Mouse (Mus musculus) leukemia stem cell, adult 10-12 weeks (primary cell): Measurements from ENCODE around the gene Polq. TPM values are rescaled to one million over a fixed set of nuclear protein-coding genes. Genes with fewer than 3 reads are reported as not detected.

Experiments used
- polyA plus RNA-seq: library from polyadenylated mRNA; stranded (reverse); fragments of >175 nt; gene quantifications from 2 replicates; pipeline ENCODE4 v1.2.3, GENCODE M21; 2012; ENCODE audit warnings: low replicate concordance

The Polq gene
- 4.0 and 6.3 TPM in 2 replicates for polyA plus RNA-seq

DNA sequence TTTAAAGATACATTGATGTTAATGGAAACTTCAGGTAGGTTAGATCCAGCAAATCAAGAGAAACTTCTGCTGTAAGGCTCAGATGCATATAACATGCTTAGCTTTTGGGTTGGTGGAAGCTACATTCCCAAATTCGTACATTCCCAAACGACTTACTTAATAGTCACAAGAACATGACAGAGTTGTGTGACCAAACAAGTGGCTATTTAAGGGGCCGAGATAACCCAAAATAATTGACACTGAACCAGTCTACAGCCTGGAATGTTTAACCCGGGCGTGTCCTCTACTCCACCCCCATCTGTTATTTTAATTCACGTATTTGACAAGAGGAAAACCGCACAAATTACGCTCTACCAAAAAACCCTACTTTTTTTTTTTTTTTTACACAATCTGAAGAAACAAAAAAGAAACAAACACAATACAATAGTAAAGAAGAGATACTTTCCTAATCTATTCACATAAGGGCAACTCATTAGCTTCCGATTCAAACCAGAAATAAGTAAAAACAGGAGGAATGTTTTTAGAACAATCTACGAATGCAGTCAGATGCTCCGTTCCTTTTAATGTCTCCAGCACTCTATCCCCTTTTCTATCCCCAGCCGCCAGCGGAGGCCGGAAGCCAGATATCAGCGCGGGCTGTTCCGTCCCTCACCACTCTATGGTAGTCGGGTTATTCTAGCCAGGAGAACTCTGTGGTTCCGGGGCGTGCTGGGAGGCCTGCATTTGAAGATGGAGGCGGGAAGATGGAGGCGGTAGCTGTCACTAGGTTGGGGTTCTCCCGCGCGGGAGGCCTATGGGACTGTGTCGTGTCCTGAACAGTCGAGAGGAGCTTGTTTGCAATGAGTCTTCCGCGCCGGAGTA is at the start of gene Polq:
Gene Polq, plus strand, starts transcription at position 726 of the 861 bp plus-strand sequence.

DNA sequence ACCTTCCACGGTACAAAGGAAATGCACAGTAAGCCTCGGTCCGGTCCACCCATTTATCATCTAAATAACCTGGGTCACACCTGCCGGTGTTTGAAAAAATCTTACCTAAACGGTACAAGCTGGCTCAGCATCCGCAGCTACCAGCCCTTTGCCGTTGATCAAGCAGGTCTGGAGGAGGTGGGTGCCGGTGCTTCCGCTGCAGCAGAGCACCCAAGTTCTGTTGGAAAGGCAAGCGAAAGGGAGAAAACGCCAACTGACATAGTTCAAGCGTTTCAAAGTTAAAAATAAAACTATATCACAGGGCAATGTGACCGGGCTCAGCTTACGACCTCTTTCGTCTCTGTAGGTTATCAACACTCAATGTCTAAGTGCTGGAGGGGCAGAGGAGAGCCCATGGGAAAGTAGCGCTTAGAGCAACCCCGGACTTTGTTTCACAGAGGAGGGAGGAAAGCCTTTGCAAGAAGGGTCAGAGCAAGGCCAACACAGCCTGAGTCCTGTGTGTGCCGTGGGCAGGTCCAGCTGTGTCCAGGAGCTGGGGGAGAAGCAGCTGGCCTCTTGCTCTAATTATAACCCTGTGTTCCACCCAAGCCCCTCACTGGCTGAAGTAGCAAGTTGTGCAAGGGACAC is 21.5 kb upstream of the Polq start, which contains the start of gene Fbxo40:
Gene Fbxo40, minus strand, starts transcription at position 469 of the 627 bp plus-strand sequence.

Other genes with a start within 250 kb of the Polq start
- gene Slc15a2, start 226.8 kb upstream of the Polq start, polyA plus RNA-seq, result 0.16 and 0.38 TPM in 2 replicates
- 0.06 and 0.94 TPM in 2 replicates for gene Iqcb1, start 183.4 kb upstream of the Polq start, polyA plus RNA-seq
- gene Eaf2, start 136.8 kb upstream of the Polq start, polyA plus RNA-seq, result 1.1 and 4.2 TPM in 2 replicates
- 11.3 and 17.2 TPM in 2 replicates for gene Golgb1, start 136.6 kb upstream of the Polq start, polyA plus RNA-seq
- 31.8 and 42.0 TPM in 2 replicates for gene Hcls1, start 76.8 kb upstream of the Polq start, polyA plus RNA-seq
- 0.07 and 0.22 TPM in 2 replicates for gene Fbxo40, start 21.3 kb upstream of the Polq start, polyA plus RNA-seq